Mouse (Mus musculus): Measurements from ENCODE around the gene Wdfy2.

DNA sequence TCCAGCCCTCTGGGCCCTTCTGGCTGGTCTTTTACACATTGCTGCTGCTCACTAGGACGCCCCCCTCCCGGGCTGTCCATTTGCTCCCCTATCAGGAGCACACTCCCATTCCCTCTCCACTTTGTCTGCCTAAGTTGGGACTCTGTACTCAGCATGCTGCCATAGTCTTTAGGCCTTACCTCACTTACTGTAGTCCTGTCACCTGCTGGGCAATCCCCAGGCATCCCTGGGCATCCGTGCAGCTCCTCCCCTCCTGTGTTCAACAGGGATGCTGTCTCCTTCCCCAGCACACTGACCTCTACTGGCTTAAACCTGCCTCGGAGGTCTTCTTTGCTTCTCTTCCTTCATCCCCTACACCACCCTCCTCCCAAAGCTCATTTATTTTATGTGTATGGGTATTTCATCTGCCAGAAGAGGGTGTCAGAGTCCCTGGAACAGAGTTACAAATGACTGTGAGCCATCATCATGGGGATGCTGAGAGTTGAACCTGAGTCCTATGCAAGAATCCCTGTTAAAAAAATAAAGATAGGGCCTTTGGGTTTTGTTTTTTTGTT lies 44.7 kb downstream of the Wdfy2 start:
- peak; percentile 34; the same call in 1 of the 2 replicates for TF ChIP-seq CTCF (conservative IDR thresholded peaks at IDR 0.05; ENCODE audit: low read length)
- TF ChIP-seq NANOG (IDR thresholded peaks at IDR 0.05; ENCODE audit: borderline replicate concordance, low read length), result no peak

Measured in E14TG2a.4 (cell line).